ENCODE assay signal across 12 mouse cellular contexts in genomic region chr7:67368394-67368793, GRCm38 (mm10).
"Had no signal": no experiment of that assay in that cellular context is flagged by ENCODE, and none has a peak within 500 bp of the region (broad histone marks: within the 10 kb centered on the region; RNA-seq: fewer than 3 reads in every experiment).

No protein-coding gene starts in this region.

- H3K9me3 ChIP-seq: kidney, embryonic 15.5 days; limb, embryonic 10.5 days had no signal

- H3K9ac ChIP-seq: kidney, embryonic 15.5 days had no signal

- H3K36me3 ChIP-seq: kidney, embryonic 15.5 days; limb, embryonic 10.5 days had no signal

- H3K27me3 ChIP-seq: kidney, embryonic 15.5 days had no signal

- DNase-seq: kidney, adult 18-20 months; kidney, postnatal 14 days; lung, adult 2 months; lung, postnatal 36 days; right cerebral cortex, postnatal 14 days; thymus, postnatal 36 days had no signal

- H3K4me2 ChIP-seq: kidney, embryonic 15.5 days; midbrain, embryonic 11.5 days had no signal

- ATAC-seq: lung, postnatal 0 days; midbrain, embryonic 16.5 days had no signal

- H3K4me3 ChIP-seq: kidney, embryonic 15.5 days; left cerebral cortex, adult 2 months; limb, embryonic 10.5 days had no signal

- H3K27ac ChIP-seq: kidney, embryonic 15.5 days; left cerebral cortex, adult 2 months; limb, embryonic 10.5 days had no signal
